Mouse (Mus musculus) embryonic facial prominence, embryonic 15.5 days (tissue): Measurements from ENCODE around the gene Pcsk2. TPM values are rescaled to one million over a fixed set of nuclear protein-coding genes. Genes with fewer than 3 reads are reported as not detected.
A peak's percentile ranks its signal among the peaks of the same experiment; 100 is the strongest.

Experiments used
- ATAC-seq: fragments of 200-750 bp; cut with Nextera tagmentation; 2 replicates; pipeline ENCODE4 v1.8.0; 2017; ENCODE audit warnings: low read depth, moderate TSS enrichment; ENCODE audit not compliant: insufficient number of reproducible peaks, low FRiP score, low TSS enrichment
- H3K27ac ChIP-seq: fragments of 300-500 bp; sonication (generic); replicated peaks from 2 replicates; pipeline ENCODE4 v1.5.1; 2015; ENCODE audit warnings: mild to moderate bottlenecking, inconsistent platforms
- H3K27me3 ChIP-seq: fragments of 300-500 bp; sonication (generic); 2 replicates; pipeline ENCODE4 v1.6.1; 2015; ENCODE audit warnings: inconsistent platforms
- H3K36me3 ChIP-seq: fragments of 300-500 bp; sonication (generic); 2 replicates; pipeline ENCODE4 v1.6.1; 2015; ENCODE audit warnings: mild to moderate bottlenecking, inconsistent platforms
- H3K4me1 ChIP-seq: fragments of 300-500 bp; sonication (generic); 2 replicates; pipeline ENCODE4 v1.6.1; 2015; ENCODE audit warnings: inconsistent platforms
- H3K4me2 ChIP-seq: fragments of 300-500 bp; sonication (generic); replicated peaks from 2 replicates; pipeline ENCODE4 v1.6.1; 2015; ENCODE audit warnings: mild to moderate bottlenecking, inconsistent platforms
- H3K4me3 ChIP-seq: fragments of 300-500 bp; sonication (generic); replicated peaks from 2 replicates; pipeline ENCODE4 v1.5.1; 2015; ENCODE audit warnings: mild to moderate bottlenecking, inconsistent platforms
- H3K9ac ChIP-seq: fragments of 300-500 bp; sonication (generic); 2 replicates; pipeline ENCODE4 v1.6.1; 2015; ENCODE audit warnings: inconsistent platforms
- H3K9me3 ChIP-seq: fragments of 300-500 bp; sonication (generic); replicated peaks from 2 replicates; pipeline ENCODE4 v1.6.1; 2016; ENCODE audit warnings: inconsistent platforms
- WGBS: fragments of 180-500 bp; shearing (Covaris S2); methylation state at CpG from one replicate; pipeline ENCODE4 v1.1.7; 2015; 5-methylcytosine and 5-hydroxymethylcytosine counted together
- polyA plus RNA-seq: library from polyadenylated mRNA; unstranded; fragments of >200 nt; fragmentation: Nextera tagmentation; extraction: Ambion mirVana; gene quantifications from 2 replicates; pipeline ENCODE4 v1.2.1, GENCODE M21; 2015

The Pcsk2 gene
- polyA plus RNA-seq: 1.2 and 1.8 TPM in 2 replicates

GRCm38 (mm10) chr2:143545758-143546246 lies at the start of gene Pcsk2:
Pcsk2 (plus strand) TSS chr2:143546156.
- Histone ChIP-seq H3K4me3 (peak within 1 kb of the TSS; percentile 48), H3K9ac (peak within 1 kb of the TSS; percentile 21; the same call in 1 of the 2 replicates), H3K27ac (no peak within 1 kb of the TSS), H3K9me3 (no peaks in the 10 kb centered on the region), H3K4me2 (peak within 1 kb of the TSS; percentile 76), H3K4me1 (peaks cover 16% of the 10 kb centered on the region), H3K27me3 (peaks cover 50% of the 10 kb centered on the region), H3K36me3 (no peaks in the 10 kb centered on the region)
- ATAC-seq: peak; percentile 92
- WGBS: 1% methylated on average over 43 of the region's 51 CpGs

GRCm38 (mm10) chr2:143500845-143501244 lies 45.1 kb upstream of the Pcsk2 start:
- H3K4me2 ChIP-seq: no peak overlapping the region
- no peaks in the 10 kb centered on the region for H3K27me3 ChIP-seq
- no peak for ATAC-seq
- H3K36me3 ChIP-seq: no peaks in the 10 kb centered on the region
- H3K9ac ChIP-seq: no peak overlapping the region
- no peaks in the 10 kb centered on the region for H3K9me3 ChIP-seq
- 70% methylated on average over 9 of the region's 9 CpGs for WGBS
- H3K27ac ChIP-seq: no peak overlapping the region
- no peak overlapping the region for H3K4me3 ChIP-seq
- no peaks in the 10 kb centered on the region for H3K4me1 ChIP-seq

- Histone ChIP-seq H3K36me3 (no peaks in the 10 kb centered on the region), H3K27ac (no peak overlapping the region), H3K4me3 (no peak overlapping the region), H3K4me2 (no peak overlapping the region), H3K9ac (no peak overlapping the region), H3K27me3 (no peaks in the 10 kb centered on the region), H3K4me1 (no peaks in the 10 kb centered on the region), H3K9me3 (no peaks in the 10 kb centered on the region)
- 42% methylated on average over 5 of the region's 5 CpGs for WGBS
- no peak for ATAC-seq
Observed at GRCm38 (mm10) chr2:143501760-143502159, 44.2 kb upstream of the Pcsk2 start.

- H3K36me3 ChIP-seq: no peaks in the 10 kb centered on the region
- no peaks in the 10 kb centered on the region for H3K9me3 ChIP-seq
- no peaks in the 10 kb centered on the region for H3K27me3 ChIP-seq
- H3K4me3 ChIP-seq: no peak overlapping the region
- no peak overlapping the region for H3K27ac ChIP-seq
- ATAC-seq: no peak
- H3K4me2 ChIP-seq: no peak overlapping the region
- no peaks in the 10 kb centered on the region for H3K4me1 ChIP-seq
- no peak overlapping the region for H3K9ac ChIP-seq
- 92% methylated on average over 3 of the region's 3 CpGs for WGBS
Observed at GRCm38 (mm10) chr2:143502203-143502602, 43.8 kb upstream of the Pcsk2 start.

- Histone ChIP-seq H3K36me3 (no peaks in the 10 kb centered on the region), H3K4me3 (no peak overlapping the region), H3K27ac (no peak overlapping the region), H3K9ac (no peak overlapping the region), H3K9me3 (no peaks in the 10 kb centered on the region), H3K4me2 (no peak overlapping the region), H3K27me3 (no peaks in the 10 kb centered on the region), H3K4me1 (no peaks in the 10 kb centered on the region)
- 19% methylated on average over 3 of the region's 3 CpGs for WGBS
- no peak for ATAC-seq
Observed at GRCm38 (mm10) chr2:143536485-143536884, 9.5 kb upstream of the Pcsk2 start.

GRCm38 (mm10) chr2:143545299-143545751 lies 631 bp upstream of the Pcsk2 start:
- Histone ChIP-seq H3K27me3 (peaks cover 50% of the 10 kb centered on the region), H3K36me3 (no peaks in the 10 kb centered on the region), H3K4me3 (peak overlapping the region; percentile 48), H3K9me3 (no peaks in the 10 kb centered on the region), H3K4me1 (peaks cover 16% of the 10 kb centered on the region), H3K27ac (no peak overlapping the region), H3K4me2 (peak overlapping the region; percentile 76), H3K9ac (peak overlapping the region; percentile 21; the same call in 1 of the 2 replicates)
- peak; percentile 49 for ATAC-seq
- WGBS: 2% methylated on average over 7 of the region's 7 CpGs

- Histone ChIP-seq H3K4me2 (peak overlapping the region; percentile 76), H3K9ac (no peak overlapping the region), H3K9me3 (no peaks in the 10 kb centered on the region), H3K36me3 (no peaks in the 10 kb centered on the region), H3K4me1 (peaks cover 16% of the 10 kb centered on the region), H3K27ac (no peak overlapping the region), H3K27me3 (peaks cover 50% of the 10 kb centered on the region), H3K4me3 (peak overlapping the region; percentile 48)
- ATAC-seq: no peak
- WGBS: 1% methylated on average over 33 of the region's 33 CpGs
Observed at GRCm38 (mm10) chr2:143546412-143547211, 656 bp downstream of the Pcsk2 start.

- Histone ChIP-seq H3K9ac (no peak overlapping the region), H3K9me3 (no peaks in the 10 kb centered on the region), H3K27ac (no peak overlapping the region), H3K27me3 (peaks cover 50% of the 10 kb centered on the region), H3K4me3 (peak overlapping the region; percentile 48; the same call in 1 of the 2 replicates), H3K36me3 (no peaks in the 10 kb centered on the region), H3K4me2 (peak overlapping the region; percentile 76; the same call in 1 of the 2 replicates), H3K4me1 (peaks cover 16% of the 10 kb centered on the region)
- 2% methylated on average over 32 of the region's 32 CpGs for WGBS
- ATAC-seq: no peak
Observed at GRCm38 (mm10) chr2:143547251-143548090, 1.5 kb downstream of the Pcsk2 start.

GRCm38 (mm10) chr2:143560384-143560783 lies 14.4 kb downstream of the Pcsk2 start:
- Histone ChIP-seq H3K4me3 (no peak overlapping the region), H3K27ac (no peak overlapping the region), H3K4me1 (no peaks in the 10 kb centered on the region), H3K9me3 (no peaks in the 10 kb centered on the region), H3K36me3 (no peaks in the 10 kb centered on the region), H3K9ac (no peak overlapping the region), H3K27me3 (no peaks in the 10 kb centered on the region), H3K4me2 (no peak overlapping the region)
- WGBS: 67% methylated on average over 4 of the region's 4 CpGs
- no peak for ATAC-seq

GRCm38 (mm10) chr2:143565062-143565461 lies 19.1 kb downstream of the Pcsk2 start:
- Histone ChIP-seq H3K36me3 (no peaks in the 10 kb centered on the region), H3K4me1 (no peaks in the 10 kb centered on the region), H3K9me3 (no peaks in the 10 kb centered on the region), H3K4me3 (no peak overlapping the region), H3K27me3 (no peaks in the 10 kb centered on the region), H3K9ac (no peak overlapping the region), H3K4me2 (no peak overlapping the region), H3K27ac (no peak overlapping the region)
- no peak for ATAC-seq
- 62% methylated on average over 2 of the region's 2 CpGs for WGBS

GRCm38 (mm10) chr2:143565961-143566360 lies 20.0 kb downstream of the Pcsk2 start:
- Histone ChIP-seq H3K27me3 (no peaks in the 10 kb centered on the region), H3K36me3 (no peaks in the 10 kb centered on the region), H3K4me3 (no peak overlapping the region), H3K9ac (no peak overlapping the region), H3K27ac (no peak overlapping the region), H3K4me2 (no peak overlapping the region), H3K9me3 (no peaks in the 10 kb centered on the region), H3K4me1 (no peaks in the 10 kb centered on the region)
- WGBS: 88% methylated on average over 6 of the region's 6 CpGs
- ATAC-seq: no peak
